Mouse (Mus musculus): ENCODE data around the gene Azin2.

Gene Azin2

GRCm38 (mm10) chr4:128935595-128935994 lies 26.6 kb downstream of the Azin2 start:
- no peak for DNase-seq (ENCODE audit: low spot score)

DNA sequence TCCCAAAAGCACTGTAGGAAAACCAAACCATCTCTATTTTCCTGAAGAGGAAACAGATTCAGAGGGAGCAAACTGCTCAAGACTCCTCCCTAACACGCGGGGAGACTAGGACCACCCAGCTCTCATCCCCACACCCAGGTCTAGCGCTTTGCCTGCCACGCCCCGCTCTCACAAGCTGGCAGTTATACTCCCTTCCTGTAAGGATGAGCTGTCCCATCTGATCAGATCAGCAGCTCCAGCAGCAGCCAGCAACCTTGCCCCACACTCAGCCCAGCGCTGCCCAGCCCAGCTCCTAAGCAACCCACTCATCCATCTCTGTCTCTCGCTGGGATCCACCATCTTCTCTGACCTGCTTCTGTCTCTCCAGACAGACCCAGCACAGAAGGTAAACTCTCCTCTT lies 29.5 kb downstream of the Azin2 start:
- no peak for DNase-seq (ENCODE audit: low spot score)

- DNase-seq (ENCODE audit: low spot score): peak; percentile 51
Observed at GRCm38 (mm10) chr4:128924841-128925606, 37.2 kb downstream of the Azin2 start.

DNA sequence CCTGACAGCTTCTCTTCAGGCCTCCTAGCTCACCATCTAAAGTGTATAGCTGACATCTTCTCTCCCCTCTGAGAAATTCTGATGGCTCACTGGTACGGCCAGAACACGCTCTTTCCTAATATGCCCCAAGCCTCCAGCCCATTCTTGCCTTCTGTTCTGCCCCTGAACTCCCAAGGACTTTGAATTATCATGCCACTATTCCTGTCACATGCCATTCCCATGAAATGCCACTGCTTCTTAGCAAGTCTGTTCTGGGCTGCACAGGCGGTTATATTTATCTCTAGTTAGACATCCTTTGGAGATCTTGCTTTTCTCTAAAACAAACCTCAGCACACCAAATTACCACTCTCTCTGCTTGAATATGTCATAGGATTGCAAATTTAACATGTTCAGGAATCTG lies 38.6 kb downstream of the Azin2 start:
- no peak for DNase-seq (ENCODE audit: low spot score)

- no peak for DNase-seq (ENCODE audit: low spot score)
Observed at GRCm38 (mm10) chr4:128919106-128919505, 43.1 kb downstream of the Azin2 start.

- no peak for DNase-seq (ENCODE audit: low spot score)
Observed at GRCm38 (mm10) chr4:128918187-128918586, 44.1 kb downstream of the Azin2 start.

- DNase-seq (ENCODE audit: low spot score): no peak
Observed at GRCm38 (mm10) chr4:128917756-128918155, 44.5 kb downstream of the Azin2 start.

- no peak for DNase-seq (ENCODE audit: low spot score)
Observed at GRCm38 (mm10) chr4:128917119-128917518, 45.1 kb downstream of the Azin2 start.

GRCm38 (mm10) chr4:128913794-128914193 lies 48.4 kb downstream of the Azin2 start:
- DNase-seq (ENCODE audit: low spot score): no peak

GRCm38 (mm10) chr4:128912085-128912484 lies 50.2 kb downstream of the Azin2 start:
- no peak for DNase-seq (ENCODE audit: low spot score)

DNA sequence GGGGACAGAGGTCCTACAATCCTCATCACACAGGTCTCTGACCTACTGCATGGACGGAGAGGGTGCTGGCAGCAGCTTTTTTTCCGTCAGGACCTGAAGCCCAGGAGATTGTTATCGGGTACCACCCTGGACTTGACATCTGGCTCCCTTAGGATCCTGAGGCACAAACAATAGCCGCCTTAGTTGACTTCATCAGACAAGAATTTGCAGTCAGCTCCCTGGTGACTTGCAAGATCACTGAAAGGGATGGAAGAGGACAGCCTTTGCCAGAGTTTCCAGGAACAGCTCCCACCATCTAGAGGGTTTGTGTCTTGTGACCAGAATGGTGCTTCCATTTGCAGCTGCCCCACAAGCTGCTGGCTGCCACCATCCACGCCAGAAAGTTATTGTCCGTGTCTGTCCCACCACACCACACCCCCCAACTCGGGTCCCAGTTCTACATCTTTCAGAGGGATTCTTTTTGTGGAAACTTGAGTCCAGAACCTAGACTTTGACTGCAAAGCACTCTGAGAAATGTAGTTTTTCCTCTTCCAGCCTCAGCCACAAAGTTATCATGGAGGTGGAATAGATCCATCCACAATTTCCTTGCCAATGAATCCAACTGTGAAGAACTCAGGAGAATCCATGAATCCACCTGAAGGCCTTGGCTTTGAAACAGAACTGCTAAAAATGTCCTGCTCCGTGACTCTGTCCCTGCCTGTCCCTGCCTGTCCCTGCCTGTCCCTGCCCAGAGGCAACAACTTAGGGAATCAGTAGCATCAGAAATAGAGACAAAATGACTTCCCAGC lies 51.8 kb downstream of the Azin2 start:
- no peak for DNase-seq (ENCODE audit: low spot score)

GRCm38 (mm10) chr4:128909378-128909831 lies 52.8 kb downstream of the Azin2 start:
- DNase-seq (ENCODE audit: low spot score): no peak

DNA sequence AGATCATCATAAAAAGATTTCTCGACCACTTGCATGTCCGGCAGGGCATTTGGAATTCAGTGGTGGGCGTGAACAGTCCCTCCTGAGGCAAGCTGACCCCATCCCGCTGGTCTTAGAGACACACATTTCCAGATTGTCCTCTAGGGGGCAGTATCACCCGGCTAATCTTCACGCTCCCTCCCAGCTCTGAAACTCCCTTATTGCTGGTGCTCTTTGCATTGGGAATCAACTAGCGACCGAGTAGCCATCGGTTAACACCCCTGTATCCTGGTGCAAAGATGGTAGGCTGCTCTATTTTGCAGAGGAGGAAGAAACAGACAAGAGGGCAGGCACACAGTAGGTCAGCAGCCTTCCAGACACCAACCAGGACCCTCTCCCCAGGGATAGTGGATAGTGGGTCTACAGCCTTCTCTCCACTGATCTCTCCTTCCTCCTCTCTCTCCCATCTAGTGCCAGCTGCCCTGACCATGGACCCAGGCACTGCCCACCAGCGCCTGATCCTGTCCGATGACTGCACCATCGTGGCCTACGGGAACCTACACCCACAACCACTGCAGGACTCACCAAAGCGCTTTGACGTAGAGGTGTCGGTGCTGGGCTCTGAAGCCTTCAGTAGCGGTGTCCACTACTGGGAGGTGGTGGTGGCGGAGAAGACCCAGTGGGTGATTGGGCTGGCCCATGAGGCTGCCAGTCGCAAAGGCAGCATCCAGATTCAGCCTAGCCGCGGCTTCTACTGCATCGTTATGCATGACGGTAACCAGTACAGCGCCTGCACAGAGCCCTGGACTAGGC lies 53.5 kb downstream of the Azin2 start:
- DNase-seq (ENCODE audit: low spot score): no peak

GRCm38 (mm10) chr4:128907238-128907968 lies 54.8 kb downstream of the Azin2 start:
- no peak for DNase-seq (ENCODE audit: low spot score)

DNA sequence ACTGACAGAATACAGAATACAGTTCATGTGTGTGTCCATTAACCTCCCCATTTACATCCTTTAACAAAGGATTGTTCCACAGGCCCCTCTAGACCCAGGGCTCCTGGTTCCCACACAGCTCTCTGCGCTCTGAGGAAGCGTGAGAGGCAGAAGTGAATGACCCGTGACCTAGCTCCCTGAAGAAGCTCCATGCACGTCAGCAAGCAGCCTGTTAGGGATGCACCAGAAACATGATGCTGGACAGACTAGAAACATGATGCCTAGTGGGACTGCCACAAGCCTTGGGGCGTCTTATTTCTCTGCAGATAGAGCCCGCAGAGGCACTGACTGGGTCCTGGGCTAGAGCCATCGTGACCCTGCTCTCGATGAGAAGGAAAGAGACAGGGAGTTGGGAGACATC lies 55.5 kb downstream of the Azin2 start:
- no peak for DNase-seq (ENCODE audit: low spot score)

DNA sequence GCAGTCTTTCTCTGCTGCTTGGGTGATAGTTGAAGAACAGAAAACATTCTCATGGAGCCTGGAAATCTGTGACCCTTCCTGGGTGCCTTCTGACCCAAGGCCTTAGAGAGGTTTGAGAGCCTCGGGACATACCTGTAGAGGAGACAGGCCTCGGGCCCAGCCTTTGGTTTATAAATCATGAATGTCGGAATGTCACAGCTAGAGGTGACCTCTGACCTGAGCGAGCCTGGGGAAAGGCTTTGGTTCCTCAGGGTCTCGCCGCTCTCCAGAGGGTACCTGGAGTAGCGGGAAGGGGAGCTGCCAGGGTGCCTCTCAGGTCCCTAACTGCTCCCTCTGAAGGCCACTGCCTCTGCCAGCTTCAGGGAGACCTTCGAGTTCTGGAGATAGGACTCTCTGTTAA lies 57.0 kb downstream of the Azin2 start:
- no peak for DNase-seq (ENCODE audit: low spot score)

DNA sequence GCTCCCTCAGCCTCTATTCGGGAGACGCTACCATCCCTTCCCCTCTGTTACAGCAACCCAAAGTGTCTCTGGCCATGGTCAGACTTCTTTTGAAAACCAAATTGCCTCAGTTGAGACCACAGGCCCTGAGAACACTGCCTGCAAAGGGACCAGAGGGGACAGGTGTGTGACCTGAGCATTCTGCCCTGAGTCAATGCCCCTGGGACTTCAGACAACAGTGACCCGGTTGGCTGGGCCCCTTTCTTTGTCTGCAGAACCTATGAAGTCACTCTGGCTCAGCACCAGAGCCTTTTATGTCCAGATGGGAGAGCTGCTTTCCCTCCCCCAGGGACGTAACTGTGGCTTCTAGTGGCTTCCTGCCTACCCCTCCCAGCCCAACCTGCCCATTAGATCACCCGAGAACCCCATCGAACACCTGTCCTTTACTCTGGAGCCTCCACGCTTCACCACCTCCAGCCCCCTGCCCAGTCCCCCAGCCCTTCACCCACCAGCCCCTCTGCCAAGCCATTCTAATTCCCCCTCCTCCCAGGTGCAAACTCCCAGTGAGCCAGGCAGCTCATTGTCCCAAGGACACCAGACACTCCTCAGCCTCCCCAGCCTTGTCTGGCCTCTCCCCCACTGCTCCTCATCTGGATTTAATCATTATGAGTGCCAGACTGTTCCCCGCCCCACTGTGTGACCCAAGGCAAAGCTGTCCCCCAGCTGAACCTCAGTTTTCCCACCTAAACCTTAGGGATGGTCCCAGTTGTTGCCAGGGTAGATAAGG lies 58.0 kb downstream of the Azin2 start:
- DNase-seq (ENCODE audit: low spot score): peak; percentile 59

DNA sequence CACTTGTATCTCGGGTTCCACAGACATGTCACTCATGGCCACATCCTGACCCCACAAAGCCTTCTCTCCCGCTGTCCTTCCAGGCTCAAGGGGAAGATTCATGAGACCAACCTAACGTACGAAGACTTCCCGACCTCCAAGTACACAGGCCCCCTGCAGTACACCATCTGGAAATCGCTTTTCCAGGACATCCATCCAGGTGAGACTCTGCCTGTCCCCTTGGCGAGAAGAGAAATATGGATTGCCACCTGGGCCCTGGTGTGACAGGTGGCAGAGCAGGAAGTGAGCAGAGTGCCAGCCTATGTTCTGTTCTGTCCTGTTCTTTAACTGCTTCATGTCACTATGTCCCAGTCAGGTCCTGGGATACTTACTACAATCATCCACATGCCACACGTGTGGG lies 59.9 kb downstream of the Azin2 start:
- DNase-seq (ENCODE audit: low spot score): no peak

DNA sequence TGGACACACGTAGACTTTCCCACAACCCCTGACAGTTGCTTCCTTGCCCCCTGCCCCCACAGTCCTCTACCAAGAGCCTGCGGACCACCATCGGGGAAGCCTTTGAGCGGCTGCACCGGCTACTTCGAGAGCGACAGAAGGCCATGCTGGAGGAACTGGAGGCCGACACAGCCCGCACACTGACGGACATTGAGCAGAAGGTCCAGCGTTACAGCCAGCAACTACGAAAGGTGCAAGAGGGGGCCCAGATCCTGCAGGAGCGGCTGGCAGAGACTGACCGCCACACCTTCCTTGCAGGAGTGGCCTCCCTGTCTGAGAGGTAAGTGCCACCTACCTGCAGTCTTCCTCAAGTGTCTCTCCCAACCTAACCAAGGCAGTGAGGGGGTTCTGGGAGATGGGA lies 61.8 kb downstream of the Azin2 start:
- DNase-seq (ENCODE audit: low spot score): no peak

GRCm38 (mm10) chr4:128899332-128899731 lies 62.9 kb downstream of the Azin2 start:
- peak; percentile 58 for DNase-seq (ENCODE audit: low spot score)

DNA sequence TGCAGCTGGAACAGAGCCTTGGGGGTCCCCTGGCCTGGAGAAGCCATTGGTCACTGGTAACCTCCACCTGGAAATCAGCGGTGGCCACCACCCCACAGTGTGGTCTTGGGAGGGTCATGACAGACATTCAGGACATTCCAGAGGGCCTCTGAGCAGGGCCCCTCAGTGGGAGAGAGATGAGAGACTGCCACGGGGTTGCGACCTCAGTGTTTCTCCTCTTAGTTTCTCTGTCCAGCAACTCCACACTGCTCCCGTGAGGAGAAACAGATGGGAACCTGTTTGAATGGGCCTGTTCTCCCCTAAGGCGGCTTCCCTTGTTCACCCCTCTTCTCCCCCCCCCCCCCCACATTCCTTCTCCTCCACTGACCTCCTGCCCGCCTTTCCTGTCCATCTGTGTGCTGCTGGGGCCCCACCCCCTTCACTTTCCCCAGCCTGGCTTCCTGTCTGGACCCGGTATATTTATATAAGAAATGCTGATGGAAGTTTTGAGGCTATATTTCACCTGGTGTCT lies 64.3 kb downstream of the Azin2 start:
- no peak for DNase-seq (ENCODE audit: low spot score)
